In genomic region chr5:43234321-43235185, GRCm38 (mm10) we compare ENCODE assay signal across 8 mouse cellular contexts. TPM values are rescaled to one million over a fixed set of nuclear protein-coding genes. Genes with fewer than 3 reads are reported as not detected.
DNase-seq lines count a peak whose midpoint lies in the region; ATAC-seq and TF ChIP-seq lines count a peak whose summit lies in the region.

No protein-coding gene starts in this region.

- peak overlapping the region; percentile 91 for H3K9ac ChIP-seq in intestine, embryonic 15.5 days
- H3K9ac ChIP-seq in limb, embryonic 13.5 days = peak overlapping the region; percentile 90
- peak overlapping the region; percentile 98 for H3K9ac ChIP-seq in midbrain, postnatal 0 days (replicated peaks; ENCODE audit: low read length, poor library complexity, severe bottlenecking)

- H3K4me3 ChIP-seq in intestine, embryonic 15.5 days (replicated peaks) = peak overlapping the region; percentile 74
- H3K4me3 ChIP-seq in limb, embryonic 13.5 days = peak overlapping the region; percentile 91
- H3K4me3 ChIP-seq in midbrain, postnatal 0 days (ENCODE audit: low read depth, low read length) = peak overlapping the region; percentile 99

- peak; percentile 97 for DNase-seq in heart, adult 11 months
- DNase-seq in heart, adult 8-10 months (ENCODE audit: low spot score) = no peak
- peak; percentile 55 to 68 for DNase-seq in cerebellum, postnatal 14 days
- peak; percentile 26 for DNase-seq in gastrocnemius, postnatal 14 days
- DNase-seq in midbrain, postnatal 0 days (ENCODE audit: low spot score) = peak; percentile 36
- DNase-seq in spleen, postnatal 36 days (ENCODE audit: low spot score in 2 of 2) = peak; percentile 36 to 49

- H3K36me3 ChIP-seq in intestine, embryonic 15.5 days = no peaks in the 10 kb centered on the region
- H3K36me3 ChIP-seq in limb, embryonic 13.5 days = no peaks in the 10 kb centered on the region
- no peaks in the 10 kb centered on the region for H3K36me3 ChIP-seq in midbrain, postnatal 0 days (ENCODE audit: insufficient read depth, low read length)

- peak overlapping the region; percentile 93 for H3K4me2 ChIP-seq in intestine, embryonic 15.5 days (replicated peaks)
- H3K4me2 ChIP-seq in limb, embryonic 13.5 days (replicated peaks) = peak overlapping the region; percentile 98
- H3K4me2 ChIP-seq in midbrain, postnatal 0 days (ENCODE audit: low read depth, low read length, poor library complexity, severe bottlenecking) = peak overlapping the region; percentile 81

- intact Hi-C loops in gastrocnemius, postnatal 14 days (cut with DNase I; ENCODE audit: low total_unique reads) = loop anchor here (10.0 kb wide), 1 partner anchor 120 kb away; no protein-coding TSS in a partner anchor

- no peaks in the 10 kb centered on the region for H3K9me3 ChIP-seq in intestine, embryonic 15.5 days
- H3K9me3 ChIP-seq in limb, embryonic 13.5 days = no peaks in the 10 kb centered on the region
- no peaks in the 10 kb centered on the region for H3K9me3 ChIP-seq in midbrain, postnatal 0 days (ENCODE audit: low read length)

- TF ChIP-seq CTCF in midbrain, postnatal 0 days (IDR thresholded peaks at IDR 0.05) = no peak

- peak; percentile 32 for ATAC-seq in intestine, embryonic 15.5 days
- no peak; the same call in 1 of the 2 replicates for ATAC-seq in limb, embryonic 13.5 days (ENCODE audit: low FRiP score, low read depth)
- peak; percentile 45 for ATAC-seq in midbrain, postnatal 0 days (ENCODE audit: low FRiP score)

- no peaks in the 10 kb centered on the region for H3K4me1 ChIP-seq in intestine, embryonic 15.5 days (replicated peaks)
- peaks cover 8% of the 10 kb centered on the region for H3K4me1 ChIP-seq in limb, embryonic 13.5 days
- no peaks in the 10 kb centered on the region for H3K4me1 ChIP-seq in midbrain, postnatal 0 days (ENCODE audit: insufficient read depth, low read length)

- WGBS in intestine, embryonic 15.5 days = under 1% methylated on average over 68 of the region's 113 CpGs
- 1% methylated on average over 75 of the region's 113 CpGs for WGBS in limb, embryonic 13.5 days
- under 1% methylated on average over 38 of the region's 113 CpGs for WGBS in midbrain, postnatal 0 days

- H3K27me3 ChIP-seq in intestine, embryonic 15.5 days (replicated peaks) = no peaks in the 10 kb centered on the region
- H3K27me3 ChIP-seq in limb, embryonic 13.5 days = peaks cover 19% of the 10 kb centered on the region
- no peaks in the 10 kb centered on the region for H3K27me3 ChIP-seq in midbrain, postnatal 0 days (ENCODE audit: insufficient read depth, low read length)

- H3K27ac ChIP-seq in intestine, embryonic 15.5 days = peak overlapping the region; percentile 98
- H3K27ac ChIP-seq in limb, embryonic 13.5 days = peak overlapping the region; percentile 92
- H3K27ac ChIP-seq in midbrain, postnatal 0 days (ENCODE audit: low read depth, low read length) = peak overlapping the region; percentile 100

RNA-seq across cellular contexts. Expression of gene Cpeb2, which starts 1.6 kb away (rescaled TPM):
- 10 to 100 TPM; 23.5 to 27.8 (median 26.2) TPM for total RNA-seq in heart, adult 8-10 months (2022)
- 1 to 10 TPM; 4.1 to 5.0 TPM for total RNA-seq in gastrocnemius, postnatal 14 days (2021)
- polyA plus RNA-seq in intestine, embryonic 15.5 days (2015; fragmentation: Nextera tagmentation; extraction: Ambion mirVana) = 2.3 and 2.4 TPM in 2 replicates
- polyA plus RNA-seq in limb, embryonic 13.5 days (2015; fragmentation: Nextera tagmentation; extraction: Ambion mirVana) = 1.7 and 2.7 TPM in 2 replicates
- 29.5 and 42.2 TPM in 2 replicates for total RNA-seq in midbrain, postnatal 0 days (2014; rRNA removed)
- 12.9 and 15.3 TPM in 2 replicates for polyA plus RNA-seq in midbrain, postnatal 0 days (2015; fragmentation: Nextera tagmentation; extraction: Ambion mirVana)
